Mouse (Mus musculus) MEL-GATA-1-ER (cell line): ENCODE data around the gene 1700011L22Rik.

Source experiments
- DNase-seq: peaks from one replicate; pipeline ENCODE4 v3.0.0-alpha.2; 2012; ENCODE audit warnings: low read depth; ENCODE audit errors: extremely low read depth

The 1700011L22Rik gene

DNA sequence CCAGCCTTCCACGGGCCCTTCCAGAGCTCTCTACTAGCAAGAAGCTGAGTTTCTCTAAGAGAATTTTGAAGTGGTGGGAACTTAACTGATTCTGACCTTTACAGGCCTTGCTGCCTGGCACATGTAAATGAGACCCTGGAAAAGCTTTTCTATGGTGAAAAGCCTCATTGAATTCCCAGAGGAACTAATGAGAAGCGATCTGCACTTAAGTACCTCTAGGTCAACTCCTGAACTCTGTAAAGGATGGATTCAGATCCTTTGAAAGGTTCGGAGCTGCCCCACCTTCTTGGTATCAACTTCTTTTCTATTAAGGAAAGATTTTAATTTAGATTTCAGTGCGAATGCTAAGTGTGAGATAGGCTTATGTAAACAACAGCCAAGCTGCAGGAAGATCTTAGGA is 72.4 kb downstream of the 1700011L22Rik start:
- DNase-seq, result no peak

DNA sequence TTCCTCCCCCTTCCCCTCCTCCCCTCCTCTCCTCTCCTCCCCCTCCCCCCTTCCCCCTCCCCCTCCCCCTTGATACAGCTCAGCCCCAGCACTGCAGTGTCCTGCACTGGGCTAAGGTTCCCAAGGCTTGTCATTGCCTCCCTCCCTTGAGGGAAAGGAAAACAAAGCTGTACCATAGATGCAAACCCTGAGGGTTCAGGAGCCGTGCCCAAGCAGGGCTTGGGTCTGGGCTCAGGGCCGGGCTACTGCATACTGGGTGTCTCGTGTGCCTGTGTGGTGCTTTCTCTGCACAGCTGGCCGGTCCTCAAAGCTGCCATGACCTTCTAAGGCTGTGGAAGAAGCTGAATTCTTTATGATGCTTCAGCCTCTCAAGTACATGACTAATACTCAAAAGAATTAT is 74.8 kb downstream of the 1700011L22Rik start:
- DNase-seq, result no peak

DNA sequence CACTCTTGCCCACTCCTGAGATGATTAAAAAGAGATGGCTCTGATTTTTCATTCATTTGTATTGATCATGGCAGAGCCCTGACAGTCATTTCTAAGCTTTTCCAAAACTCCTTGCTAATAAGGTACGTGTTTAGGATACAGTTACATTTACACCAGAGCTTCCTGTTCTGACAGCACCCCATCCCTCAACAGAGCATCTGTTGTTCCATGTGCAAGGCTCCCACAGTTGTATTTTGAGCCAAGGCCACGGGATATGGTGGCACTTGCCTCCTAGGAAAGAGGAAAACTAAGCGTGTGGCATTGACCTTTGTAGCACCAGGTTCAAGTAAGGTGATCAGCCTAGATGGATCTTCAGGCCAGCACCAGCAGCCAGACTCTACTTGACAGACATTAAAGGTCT is 83.1 kb downstream of the 1700011L22Rik start:
- no peak for DNase-seq

DNA sequence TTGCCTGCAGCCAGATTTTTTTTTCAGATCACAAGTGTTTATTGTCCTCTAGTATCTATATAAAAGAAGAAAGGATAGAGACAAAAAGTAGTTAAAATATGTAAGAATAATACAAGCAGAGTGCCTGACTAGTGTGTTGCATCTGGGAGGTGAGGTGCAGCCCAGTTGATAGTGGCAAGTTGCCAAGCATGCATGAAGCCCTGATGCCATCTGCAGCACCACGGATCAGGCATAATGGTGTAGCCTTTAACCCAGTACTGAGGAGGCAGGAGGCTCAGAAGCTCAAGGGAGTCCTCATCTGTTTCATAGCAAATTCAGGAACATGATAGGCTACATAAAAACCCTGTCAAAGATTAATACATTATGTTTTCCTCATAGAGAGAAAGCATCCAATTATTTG is 84.0 kb downstream of the 1700011L22Rik start:
- DNase-seq, result no peak

DNA sequence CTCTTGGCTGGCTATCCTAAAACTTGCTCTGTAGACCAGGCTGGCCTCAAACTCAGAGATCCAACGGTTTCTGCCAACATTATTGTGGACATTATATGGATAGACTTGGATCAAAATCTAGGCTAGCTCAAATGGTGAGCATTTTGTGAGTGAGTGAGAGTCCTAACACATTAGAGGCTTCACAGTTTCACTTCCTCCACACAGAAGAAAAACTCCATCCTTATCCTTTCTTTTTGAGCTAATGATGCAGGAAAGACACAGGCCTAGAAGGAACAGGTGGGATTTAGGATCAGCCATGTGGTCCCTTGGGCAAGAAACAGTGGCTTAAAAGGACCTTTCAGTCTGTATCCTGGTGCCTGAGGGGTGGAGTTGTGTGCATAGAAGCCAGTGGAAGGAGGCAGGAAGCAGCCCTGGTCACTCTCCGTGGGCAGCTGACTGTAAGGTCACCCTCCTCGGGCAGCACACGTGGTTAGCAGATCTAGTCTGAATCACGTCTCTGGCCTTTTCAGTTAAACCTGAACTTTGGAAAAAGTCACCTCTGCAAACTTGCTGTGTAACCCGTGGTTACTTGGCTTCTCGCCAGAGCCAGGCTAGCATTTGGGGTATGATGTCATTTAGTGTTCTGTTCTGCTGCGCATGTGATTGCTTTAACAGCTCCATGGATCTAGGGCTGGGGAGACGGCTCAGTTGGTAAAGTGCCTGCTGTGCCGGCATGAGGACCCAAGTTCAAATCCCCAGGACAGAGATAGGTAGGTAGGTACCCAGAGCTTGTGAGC is 85.6 kb downstream of the 1700011L22Rik start:
- DNase-seq, result no peak

DNA sequence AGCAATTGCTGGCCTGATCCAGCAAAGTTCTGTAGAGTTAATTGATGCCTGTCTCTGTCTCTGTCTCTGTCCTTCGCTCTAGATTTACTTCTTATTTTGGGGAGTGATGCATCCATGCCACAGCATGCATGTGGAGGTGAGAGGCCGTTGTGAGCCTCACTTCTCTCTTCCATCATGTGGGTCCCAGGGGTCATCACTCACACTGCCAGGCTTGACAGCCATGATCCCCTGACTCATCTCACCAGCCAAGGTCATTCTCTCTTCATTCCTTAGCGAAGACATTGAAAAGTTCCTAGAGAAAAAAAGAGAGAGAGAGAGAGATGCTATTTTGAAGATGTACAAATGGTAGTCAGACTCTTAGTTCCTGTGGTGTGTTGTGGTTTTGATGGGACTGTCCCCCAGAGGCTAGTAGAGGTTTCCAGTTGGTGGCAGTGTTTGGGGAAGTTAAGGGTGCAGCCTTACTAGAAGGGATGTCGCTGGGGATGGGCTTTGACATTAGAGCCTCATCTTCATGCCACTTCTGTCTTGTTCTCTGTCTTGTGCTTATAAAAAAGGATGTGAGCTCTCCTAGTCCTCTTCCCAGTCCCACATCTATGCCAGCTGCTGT is 87.1 kb downstream of the 1700011L22Rik start:
- no peak for DNase-seq
